Mouse (Mus musculus): ENCODE measurements at regions not wholly inside any gene's neighbourhood (a gene's known extent, or its start where the extent isn't known, plus 50 kb on each side); places are given as distances from the start of the nearest gene placed in this dataset.

DNA sequence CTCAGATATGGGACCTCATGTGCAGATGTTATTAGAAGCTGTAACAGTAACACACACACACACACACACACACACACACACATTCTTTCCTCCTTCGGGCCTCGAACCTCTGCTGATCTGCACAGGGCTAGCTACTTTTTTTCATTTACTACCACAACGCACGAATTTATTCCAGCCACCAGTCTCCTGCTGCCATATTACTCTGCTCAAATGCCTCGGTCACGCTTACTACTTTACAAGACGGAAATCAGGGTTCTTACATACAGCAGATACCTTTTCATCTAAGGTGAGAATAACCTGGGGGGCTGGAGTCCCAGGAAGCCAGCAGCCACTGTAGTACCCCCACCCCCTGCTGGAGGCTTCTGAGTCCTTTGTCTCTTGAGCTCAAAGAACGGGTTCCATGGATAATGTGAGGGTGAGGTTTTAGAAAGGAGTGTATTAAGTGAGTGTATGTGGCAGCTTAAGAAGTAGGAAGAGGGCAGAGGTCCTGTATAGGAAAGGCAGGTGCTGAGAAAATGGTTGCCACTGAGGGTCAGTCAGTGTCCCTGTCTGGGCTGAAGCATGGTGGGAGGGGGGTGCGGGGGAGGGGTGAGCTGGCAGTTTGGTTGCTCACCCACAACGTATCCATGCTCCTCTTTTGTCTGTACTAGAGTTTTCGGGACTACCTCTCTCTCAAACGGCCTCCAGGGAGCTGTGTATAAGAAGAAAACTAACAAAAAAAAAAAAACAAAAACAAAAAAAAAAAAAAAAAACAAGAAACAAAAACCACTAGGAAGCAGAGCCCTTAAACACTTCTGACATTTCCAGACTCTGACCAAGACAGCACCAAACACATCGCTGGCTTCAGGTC lies 56.3 kb upstream of the Cpm start:
- TF ChIP-seq POLR2A (IDR thresholded peaks at IDR 0.05; ENCODE audit: low read depth, low read length) = no peak
- Histone ChIP-seq H3K4me3 (ENCODE audit: insufficient read depth, low read length) (no peak overlapping the region), H3K4me1 (ENCODE audit: control insufficient read depth, insufficient read depth, low read length) (0 out of 2 replicates have a peak, but pooled peaks cover 2% of the 10 kb centered on the region), H3K27ac (ENCODE audit: insufficient read depth, low read length) (no peak overlapping the region)

- Histone ChIP-seq H3K4me3 (ENCODE audit: insufficient read depth, low read length) (no peak overlapping the region; the same call in 1 of the 2 replicates), H3K4me1 (ENCODE audit: control insufficient read depth, insufficient read depth, low read length) (0 out of 2 replicates have a peak, but pooled peaks cover 2% of the 10 kb centered on the region), H3K27ac (ENCODE audit: insufficient read depth, low read length) (no peak overlapping the region)
- TF ChIP-seq CTCF (IDR thresholded peaks at IDR 0.05; ENCODE audit: borderline replicate concordance, insufficient read depth, low read length) (no peak), POLR2A (IDR thresholded peaks at IDR 0.05; ENCODE audit: low read depth, low read length) (no peak)
These were observed 57.3 kb upstream of the Cpm start for GRCm38 (mm10) chr10:117571891-117572573.

DNA sequence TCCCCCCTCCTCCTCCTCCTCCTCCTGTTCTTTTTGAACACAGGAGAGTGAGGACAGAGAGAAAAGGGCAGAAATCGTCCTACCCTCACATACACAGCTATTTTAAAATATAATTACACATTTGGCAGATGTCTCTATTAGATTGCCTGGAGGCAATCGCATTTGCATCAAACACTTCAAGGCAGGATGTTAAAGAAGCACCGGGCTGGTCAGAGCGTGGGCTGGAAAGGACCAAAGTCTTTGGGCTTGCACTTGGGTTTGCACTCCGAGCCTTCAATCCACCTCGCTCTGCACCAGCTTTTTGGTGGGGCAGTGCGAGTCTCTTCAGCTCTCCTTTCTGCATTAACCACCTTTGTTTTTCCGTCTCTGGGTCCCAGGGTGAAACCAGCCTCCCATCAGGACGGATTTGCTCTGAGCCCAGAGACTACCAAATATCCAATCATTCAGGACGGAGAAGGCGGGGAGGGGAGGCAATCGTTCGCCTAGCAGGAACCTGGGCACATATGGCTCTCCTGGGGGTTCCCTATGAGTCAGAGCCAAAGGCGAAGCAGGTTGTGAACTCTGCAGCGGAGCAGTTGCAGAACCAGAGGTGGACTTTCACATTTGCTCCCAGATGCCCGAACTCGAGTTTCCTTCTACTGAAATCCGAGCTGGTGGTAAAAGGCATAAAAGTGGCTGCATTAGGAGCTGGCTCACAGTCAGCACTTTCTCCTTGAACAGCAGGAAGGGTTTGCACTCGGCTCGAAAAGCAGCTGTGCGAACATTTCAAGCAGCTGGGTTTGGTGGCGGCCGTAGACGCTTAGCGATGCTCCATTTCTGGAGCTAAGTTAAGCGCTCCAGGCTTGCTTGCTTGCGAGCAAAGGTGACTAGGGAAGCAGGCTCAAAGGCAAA lies 58.1 kb upstream of the Cpm start:
- TF ChIP-seq POLR2A (IDR thresholded peaks at IDR 0.05; ENCODE audit: low read depth, low read length) (no peak), CTCF (IDR thresholded peaks at IDR 0.05; ENCODE audit: borderline replicate concordance, insufficient read depth, low read length) (no peak)
- Histone ChIP-seq H3K4me1 (ENCODE audit: control insufficient read depth, insufficient read depth, low read length) (0 out of 2 replicates have a peak, but pooled peaks cover 2% of the 10 kb centered on the region), H3K27ac (ENCODE audit: insufficient read depth, low read length) (no peak overlapping the region), H3K4me3 (ENCODE audit: insufficient read depth, low read length) (peak overlapping the region; percentile 33)

DNA sequence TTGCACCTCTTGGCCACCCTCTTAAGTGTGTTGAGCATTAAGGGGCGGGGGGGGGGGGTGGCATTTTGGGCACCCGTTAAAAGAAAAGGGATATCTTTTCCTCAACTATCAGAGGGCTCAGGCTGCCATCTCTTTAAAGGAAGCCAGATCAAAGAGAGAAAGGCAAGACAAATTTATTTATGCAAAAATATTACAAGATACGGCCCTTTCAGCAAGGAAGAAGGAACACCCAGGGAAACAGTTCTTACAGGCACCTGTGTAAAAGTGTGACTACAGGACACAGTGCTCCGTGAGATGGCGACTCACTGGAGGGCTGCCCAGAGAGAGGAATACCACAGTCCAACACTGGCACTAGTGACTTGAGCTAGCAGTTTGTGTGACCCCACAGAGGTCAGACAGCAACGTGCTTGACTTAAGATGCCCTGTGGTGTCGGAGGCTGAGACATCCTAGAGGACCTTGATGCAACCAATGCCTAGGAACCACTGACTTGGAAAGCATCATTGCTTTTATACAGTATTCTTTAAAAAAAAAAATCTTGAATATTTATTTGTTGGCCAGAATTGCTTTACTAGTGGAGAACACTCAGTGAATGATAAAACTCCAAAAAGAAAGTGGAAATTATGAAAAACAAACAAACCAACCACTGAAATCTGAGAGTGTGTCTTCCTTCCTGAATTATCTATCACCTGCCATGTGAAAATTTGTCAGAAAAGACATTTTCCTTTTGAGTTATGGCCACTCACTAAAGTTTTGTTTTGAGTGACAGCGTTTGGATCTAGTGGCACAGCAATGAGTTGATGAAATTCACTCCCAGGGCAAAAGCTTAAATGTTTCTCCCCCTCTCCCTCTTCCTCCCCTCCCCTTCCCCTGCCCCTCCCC lies 59.0 kb upstream of the Cpm start:
- Histone ChIP-seq H3K4me3 (ENCODE audit: insufficient read depth, low read length) (no peak overlapping the region), H3K27ac (ENCODE audit: insufficient read depth, low read length) (no peak overlapping the region), H3K4me1 (ENCODE audit: control insufficient read depth, insufficient read depth, low read length) (0 out of 2 replicates have a peak, but pooled peaks cover 2% of the 10 kb centered on the region)
- TF ChIP-seq CTCF (IDR thresholded peaks at IDR 0.05; ENCODE audit: borderline replicate concordance, insufficient read depth, low read length) (no peak), POLR2A (IDR thresholded peaks at IDR 0.05; ENCODE audit: low read depth, low read length) (no peak)

- H3K4me3 ChIP-seq (ENCODE audit: insufficient read depth, low read length) = no peak overlapping the region
- 0 out of 2 replicates have a peak, but pooled peaks cover 2% of the 10 kb centered on the region for H3K4me1 ChIP-seq (ENCODE audit: control insufficient read depth, insufficient read depth, low read length)
- no peak overlapping the region for H3K27ac ChIP-seq (ENCODE audit: insufficient read depth, low read length)
- TF ChIP-seq CTCF (IDR thresholded peaks at IDR 0.05; ENCODE audit: borderline replicate concordance, insufficient read depth, low read length) (no peak), POLR2A (IDR thresholded peaks at IDR 0.05; ENCODE audit: low read depth, low read length) (no peak)
These were observed 59.8 kb upstream of the Cpm start for GRCm38 (mm10) chr10:117569301-117570079.

DNA sequence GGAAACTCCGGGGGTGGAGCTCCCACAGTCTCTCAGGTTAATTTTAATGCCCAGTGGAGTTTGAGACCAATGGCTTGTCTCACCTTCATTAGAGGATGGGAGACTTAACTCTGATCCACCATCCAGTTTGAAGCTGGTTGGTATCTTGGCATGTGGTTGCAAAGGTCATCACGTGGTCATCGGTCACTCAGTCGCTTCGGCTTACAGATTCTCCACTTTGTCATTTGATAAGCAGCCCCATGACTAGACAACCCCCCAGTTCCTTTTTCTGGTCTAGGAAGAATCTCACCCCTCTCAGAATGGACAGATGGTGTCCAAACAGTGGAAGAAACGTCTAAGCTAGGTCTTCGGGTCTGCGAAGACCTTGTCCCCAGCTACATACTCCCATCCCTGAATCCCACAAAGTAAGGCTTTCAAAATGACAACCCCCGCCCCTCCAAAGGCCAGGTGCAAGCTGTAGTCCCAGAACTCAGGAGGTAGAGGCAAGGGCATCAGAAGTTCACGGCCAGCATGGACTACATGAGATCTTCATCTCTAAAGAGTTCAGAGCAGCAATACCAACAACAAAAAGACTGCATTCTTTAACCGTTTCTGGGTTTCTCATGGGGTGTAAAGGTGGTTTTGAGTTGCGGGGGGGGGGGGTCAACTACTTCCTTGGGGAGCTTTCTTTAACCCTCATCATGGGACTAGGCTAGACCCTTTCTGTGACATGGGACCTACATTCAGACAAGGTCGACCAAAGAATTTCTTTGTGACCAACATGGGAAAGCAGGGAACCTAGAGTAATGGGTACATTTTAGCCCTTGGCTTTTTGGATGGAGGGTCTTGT lies 60.6 kb upstream of the Cpm start:
- H3K4me1 ChIP-seq (ENCODE audit: control insufficient read depth, insufficient read depth, low read length) = 0 out of 2 replicates have a peak, but pooled peaks cover 2% of the 10 kb centered on the region
- H3K4me3 ChIP-seq (ENCODE audit: insufficient read depth, low read length) = no peak overlapping the region
- H3K27ac ChIP-seq (ENCODE audit: insufficient read depth, low read length) = no peak overlapping the region
- TF ChIP-seq POLR2A (IDR thresholded peaks at IDR 0.05; ENCODE audit: low read depth, low read length) (no peak), CTCF (IDR thresholded peaks at IDR 0.05; ENCODE audit: borderline replicate concordance, insufficient read depth, low read length) (no peak)

GRCm38 (mm10) chr10:117568138-117568387 lies 61.2 kb upstream of the Cpm start:
- Histone ChIP-seq H3K4me1 (ENCODE audit: control insufficient read depth, insufficient read depth, low read length) (0 out of 2 replicates have a peak, but pooled peaks cover 2% of the 10 kb centered on the region), H3K4me3 (ENCODE audit: insufficient read depth, low read length) (no peak overlapping the region), H3K27ac (ENCODE audit: insufficient read depth, low read length) (no peak overlapping the region)
- no peak for TF ChIP-seq POLR2A (IDR thresholded peaks at IDR 0.05; ENCODE audit: low read depth, low read length)
- TF ChIP-seq CTCF (IDR thresholded peaks at IDR 0.05; ENCODE audit: borderline replicate concordance, insufficient read depth, low read length) = no peak
